9 mouse cellular contexts compared by ENCODE assay signal in genomic region chr12:117035243-117035642, GRCm38 (mm10).
DNase-seq lines count a peak whose midpoint lies in the region; ATAC-seq and TF ChIP-seq lines count a peak whose summit lies in the region.
"Had no signal": no experiment of that assay in that cellular context is flagged by ENCODE, and none has a peak within 500 bp of the region (broad histone marks: within the 10 kb centered on the region; RNA-seq: fewer than 3 reads in every experiment).

No protein-coding gene starts in this region.

- no peaks in the 10 kb centered on the region for H3K9me3 ChIP-seq in forebrain, embryonic 12.5 days
- no peaks in the 10 kb centered on the region for H3K9me3 ChIP-seq in hindbrain, postnatal 0 days (ENCODE audit: low read length)
- H3K9me3 ChIP-seq: heart, embryonic 13.5 days had no signal

- DNase-seq in Muller cell, postnatal 12 days (ENCODE audit: inconsistent ontology term), result peak; percentile 54
- peak; percentile 88 for DNase-seq in brain, embryonic 14.5 days (ENCODE audit: low read depth)
- DNase-seq in hindbrain, postnatal 0 days (ENCODE audit: low spot score), result peak; percentile 82
- DNase-seq in layer of hippocampus, postnatal 25 days (ENCODE audit: extremely low spot score in 1 of 2, low spot score in 1 of 2), result peak; percentile 42 to 69
- peak; percentile 63 to 67 for DNase-seq in lung, postnatal 4 days
- DNase-seq in retina, postnatal 7 days (ENCODE audit: low read depth, low spot score), result peak; percentile 56

- WGBS in forebrain, embryonic 12.5 days, result 0% methylated on average over 2 of the region's 2 CpGs
- 0% methylated on average over 2 of the region's 2 CpGs for WGBS in hindbrain, postnatal 0 days

- TF ChIP-seq POLR2A in brain, embryonic 14.5 days (IDR thresholded peaks at IDR 0.05; ENCODE audit: borderline replicate concordance, extremely low read depth, insufficient read depth, insufficient read length, poor library complexity, severe bottlenecking), result no peak

- peaks cover 19% of the 10 kb centered on the region for H3K27me3 ChIP-seq in forebrain, embryonic 12.5 days
- H3K27me3 ChIP-seq in hindbrain, postnatal 0 days (ENCODE audit: insufficient read depth, low read length), result no peaks in the 10 kb centered on the region
- H3K27me3 ChIP-seq: heart, embryonic 13.5 days had no signal

- no peak overlapping the region for H3K9ac ChIP-seq in forebrain, embryonic 12.5 days
- no peak overlapping the region for H3K9ac ChIP-seq in hindbrain, postnatal 0 days (replicated peaks; ENCODE audit: low read length)
- H3K9ac ChIP-seq: heart, embryonic 13.5 days had no signal

- H3K4me1 ChIP-seq in forebrain, embryonic 12.5 days, result peaks cover 25% of the 10 kb centered on the region
- H3K4me1 ChIP-seq in hindbrain, postnatal 0 days (ENCODE audit: insufficient read depth, low read length), result no peaks in the 10 kb centered on the region
- H3K4me1 ChIP-seq: heart, embryonic 13.5 days had no signal

- H3K27ac ChIP-seq in forebrain, embryonic 12.5 days, result no peak overlapping the region
- 0 out of 2 replicates have a peak overlapping the region, but pooled peaks have one; percentile 2 for H3K27ac ChIP-seq in hindbrain, postnatal 0 days
- H3K27ac ChIP-seq: heart, embryonic 13.5 days had no signal

- no peak overlapping the region for H3K4me2 ChIP-seq in forebrain, embryonic 12.5 days
- H3K4me2 ChIP-seq in hindbrain, postnatal 0 days (ENCODE audit: low read depth, low read length), result no peak overlapping the region
- H3K4me2 ChIP-seq: heart, embryonic 13.5 days had no signal

- H3K36me3 ChIP-seq in forebrain, embryonic 12.5 days (replicated peaks), result no peaks in the 10 kb centered on the region
- H3K36me3 ChIP-seq in hindbrain, postnatal 0 days (ENCODE audit: insufficient read depth, low read length), result no peaks in the 10 kb centered on the region
- H3K36me3 ChIP-seq: heart, embryonic 13.5 days had no signal

- ATAC-seq in forebrain, embryonic 12.5 days (ENCODE audit: low FRiP score), result peak; percentile 80
- ATAC-seq in hindbrain, postnatal 0 days, result peak; percentile 64
- no peak for ATAC-seq in activated CD4-positive, CD25-positive, alpha-beta regulatory T cell, adult 4 months

- peak; percentile 82 for TF ChIP-seq CTCF in brain, embryonic 14.5 days (IDR thresholded peaks at IDR 0.05; ENCODE audit: borderline replicate concordance, extremely low read depth, insufficient read depth, insufficient read length)
- peak; percentile 87 for TF ChIP-seq CTCF in hindbrain, postnatal 0 days (IDR thresholded peaks at IDR 0.05; ENCODE audit: low read depth)

- H3K4me3 ChIP-seq in forebrain, embryonic 12.5 days (replicated peaks), result no peak overlapping the region
- H3K4me3 ChIP-seq in hindbrain, postnatal 0 days (ENCODE audit: low read length), result no peak overlapping the region
- H3K4me3 ChIP-seq: heart, embryonic 13.5 days had no signal
